In the genomic region with DNA sequence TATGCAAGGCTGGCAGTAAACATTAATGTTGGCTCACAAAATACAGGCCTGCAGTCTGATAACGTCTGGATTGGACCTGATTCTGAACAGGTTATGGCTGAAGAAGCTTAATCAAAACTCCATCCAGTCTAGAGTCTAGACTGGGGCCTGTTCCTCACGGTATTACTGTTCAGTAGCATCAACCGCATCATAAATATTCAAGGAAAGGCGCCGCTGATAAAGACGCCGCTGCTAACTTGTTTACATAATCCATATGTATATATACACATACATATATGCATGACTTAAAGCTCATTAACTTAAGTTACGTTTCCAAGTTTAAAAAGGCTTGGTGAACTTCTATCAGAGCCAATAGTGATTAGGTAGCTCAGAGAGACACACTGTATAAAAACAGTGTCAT, we compare ENCODE assay signal across 23 mouse cellular contexts.
"Had no signal": no experiment of that assay in that cellular context is flagged by ENCODE, and none has a peak within 500 bp of the region (broad histone marks: within the 10 kb centered on the region; RNA-seq: fewer than 3 reads in every experiment).

No protein-coding gene starts in this region.

- DNase-seq: gastrocnemius, postnatal 14 days; gastrocnemius, postnatal 36 days; heart, adult 18-20 months; heart, postnatal 10 days; heart, postnatal 36 days; kidney, adult 11 months; kidney, adult 2 months; kidney, adult 9 months; kidney, postnatal 14 days had no signal

- ATAC-seq: hindbrain, postnatal 0 days; intestine, embryonic 16.5 days; liver, embryonic 12.5 days had no signal

- H3K4me3 ChIP-seq: heart, embryonic 10.5 days; heart, embryonic 12.5 days; hindbrain, embryonic 13.5 days; hindbrain, embryonic 15.5 days; kidney, embryonic 15.5 days; layer of hippocampus, adult 2 months; left cerebral cortex, adult 2 months; limb, embryonic 13.5 days; limb, embryonic 15.5 days; liver, embryonic 12.5 days had no signal

- H3K9ac ChIP-seq: heart, embryonic 12.5 days; hindbrain, embryonic 13.5 days; hindbrain, embryonic 15.5 days; kidney, embryonic 15.5 days; limb, embryonic 13.5 days; limb, embryonic 15.5 days; liver, embryonic 12.5 days; liver, embryonic 14.5 days had no signal

- H3K4me2 ChIP-seq: heart, embryonic 12.5 days; hindbrain, embryonic 13.5 days; hindbrain, embryonic 15.5 days; kidney, embryonic 15.5 days; limb, embryonic 13.5 days; limb, embryonic 15.5 days; liver, embryonic 12.5 days had no signal

- H3K9me3 ChIP-seq: heart, embryonic 10.5 days; heart, embryonic 12.5 days; hindbrain, embryonic 13.5 days; hindbrain, embryonic 15.5 days; kidney, embryonic 15.5 days; limb, embryonic 13.5 days; limb, embryonic 15.5 days; liver, embryonic 12.5 days had no signal

- H3K4me1 ChIP-seq: hindbrain, embryonic 13.5 days; hindbrain, embryonic 15.5 days; limb, embryonic 15.5 days; liver, embryonic 12.5 days had no signal

- H3K27me3 ChIP-seq: heart, embryonic 12.5 days; hindbrain, embryonic 13.5 days; hindbrain, embryonic 15.5 days; kidney, embryonic 15.5 days; limb, embryonic 13.5 days; limb, embryonic 15.5 days; liver, embryonic 12.5 days had no signal

- H3K27ac ChIP-seq: heart, embryonic 10.5 days; hindbrain, embryonic 13.5 days; hindbrain, embryonic 15.5 days; hindbrain, postnatal 0 days; kidney, embryonic 15.5 days; kidney, postnatal 0 days; layer of hippocampus, adult 2 months; left cerebral cortex, adult 2 months; limb, embryonic 13.5 days; limb, embryonic 15.5 days; liver, embryonic 12.5 days; liver, embryonic 14.5 days had no signal

- H3K36me3 ChIP-seq: kidney, embryonic 15.5 days; limb, embryonic 13.5 days; limb, embryonic 15.5 days; liver, embryonic 12.5 days had no signal
